Mouse (Mus musculus): Measurements from ENCODE around the gene Aamdc. TPM values are rescaled to one million over a fixed set of nuclear protein-coding genes. Genes with fewer than 3 reads are reported as not detected.

The Aamdc gene
- total and polyA plus RNA-seq, 3 experiments, result 16.6 to 20.2 TPM; not detected in 1

DNA sequence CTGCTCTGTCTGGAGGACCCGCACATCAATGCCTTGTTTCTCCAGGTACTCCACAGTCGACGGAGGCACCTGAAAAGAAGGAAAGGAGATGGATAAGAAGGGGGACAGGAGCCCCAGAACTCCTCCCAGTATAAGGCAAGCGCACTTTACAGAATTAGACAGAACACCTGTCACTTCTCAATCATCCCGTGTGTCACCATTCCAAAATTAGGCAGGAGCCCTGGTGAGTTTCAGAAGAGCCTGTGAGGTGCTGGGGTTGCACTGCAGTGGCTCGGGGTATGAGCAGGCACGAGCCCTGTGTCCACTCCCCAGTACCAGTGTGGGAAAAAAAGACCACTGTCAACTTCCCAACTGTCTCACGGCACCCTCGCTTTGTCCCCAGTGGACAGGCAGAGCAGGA is 28.6 kb downstream of the Aamdc start:
- no peak overlapping the region for H3K27ac ChIP-seq (ENCODE audit: control insufficient read depth, low read depth, low read length)
- no peaks in the 10 kb centered on the region for H3K27me3 ChIP-seq (ENCODE audit: control insufficient read depth in 1 of 2, insufficient read depth in 2 of 2, low read length in 2 of 2)
- H3K9ac ChIP-seq (ENCODE audit: control insufficient read depth, low read depth, low read length, poor library complexity, severe bottlenecking), result no peak overlapping the region
- TF ChIP-seq ETS1 (IDR thresholded peaks at IDR 0.05; ENCODE audit: low read depth, low read length) (no peak), ELF1 (IDR thresholded peaks at IDR 0.05; ENCODE audit: low read depth, low read length) (no peak), CHD1 (IDR thresholded peaks at IDR 0.05; ENCODE audit: low read depth, low read length) (no peak), POLR2AphosphoS5 (IDR thresholded peaks at IDR 0.05; ENCODE audit: borderline replicate concordance, low read depth, low read length) (no peak), CTCF (IDR thresholded peaks at IDR 0.05 in 2 of 3, conservative IDR thresholded peaks at IDR 0.05 in 1 of 3; ENCODE audit: control insufficient read depth in 1 of 3, insufficient read depth in 1 of 3, low read depth in 2 of 3, low read length in 3 of 3, poor library complexity in 1 of 3, severe bottlenecking in 1 of 3) (no peak), MXI1 (IDR thresholded peaks at IDR 0.05; ENCODE audit: low read depth, low read length) (no peak), JUND (IDR thresholded peaks at IDR 0.05; ENCODE audit: low read depth, low read length) (no peak)
- no peaks in the 10 kb centered on the region for H3K4me1 ChIP-seq (ENCODE audit: control insufficient read depth in 1 of 2, insufficient read depth in 2 of 2, low read length in 2 of 2)
- no peaks in the 10 kb centered on the region for H3K36me3 ChIP-seq (ENCODE audit: control insufficient read depth in 1 of 2, insufficient read depth in 2 of 2, low read length in 2 of 2)
- H3K4me3 ChIP-seq (ENCODE audit: control insufficient read depth in 1 of 2, insufficient read depth in 1 of 2, low read depth in 2 of 2, low read length in 2 of 2), result no peak overlapping the region
- H3K79me2 ChIP-seq (ENCODE audit: control insufficient read depth, insufficient read depth, low read length, poor library complexity), result no peaks in the 10 kb centered on the region
- DNase-seq (ENCODE audit: low read depth, low spot score), result no peak
- no peaks in the 10 kb centered on the region for H3K9me3 ChIP-seq (replicated peaks; ENCODE audit: insufficient read depth, low read length)

DNA sequence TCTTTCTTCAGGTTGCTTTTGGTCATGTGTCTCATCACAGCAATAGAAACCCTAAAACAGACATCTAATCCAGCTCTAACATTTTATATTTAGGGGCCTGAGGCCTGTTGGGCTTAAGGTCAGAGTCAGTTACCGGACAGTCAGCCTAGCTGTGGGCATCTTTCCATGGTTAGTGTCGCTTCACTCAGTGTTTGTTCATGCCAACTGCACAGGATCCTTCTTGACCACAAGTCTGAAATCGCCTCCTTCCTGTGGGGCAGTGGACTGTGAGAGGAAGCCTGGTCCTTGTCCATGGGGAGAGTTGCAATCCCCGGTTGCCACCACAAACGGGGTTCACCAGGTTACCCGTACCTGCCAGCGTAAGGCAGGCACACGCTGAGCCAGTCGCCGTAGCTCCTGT is 30.0 kb downstream of the Aamdc start:
- no peaks in the 10 kb centered on the region for H3K36me3 ChIP-seq (ENCODE audit: control insufficient read depth in 1 of 2, insufficient read depth in 2 of 2, low read length in 2 of 2)
- TF ChIP-seq RAD21 (IDR thresholded peaks at IDR 0.05; ENCODE audit: low read depth, low read length), result no peak
- TF ChIP-seq RCOR1 (IDR thresholded peaks at IDR 0.05; ENCODE audit: low read depth, low read length), result no peak
- TF ChIP-seq SIN3A (IDR thresholded peaks at IDR 0.05; ENCODE audit: low read length), result no peak
- no peak for TF ChIP-seq MAX (IDR thresholded peaks at IDR 0.05; ENCODE audit: low read length)
- TF ChIP-seq NELFE (IDR thresholded peaks at IDR 0.05; ENCODE audit: low read depth, low read length), result no peak
- no peak for TF ChIP-seq TCF12 (IDR thresholded peaks at IDR 0.05; ENCODE audit: low read depth, low read length)
- no peak overlapping the region for H3K4me3 ChIP-seq (ENCODE audit: control insufficient read depth in 1 of 2, insufficient read depth in 1 of 2, low read depth in 2 of 2, low read length in 2 of 2)
- H3K27me3 ChIP-seq (ENCODE audit: control insufficient read depth in 1 of 2, insufficient read depth in 2 of 2, low read length in 2 of 2), result no peaks in the 10 kb centered on the region
- no peaks in the 10 kb centered on the region for H3K79me2 ChIP-seq (ENCODE audit: control insufficient read depth, insufficient read depth, low read length, poor library complexity)
- no peaks in the 10 kb centered on the region for H3K4me1 ChIP-seq (ENCODE audit: control insufficient read depth in 1 of 2, insufficient read depth in 2 of 2, low read length in 2 of 2)
- DNase-seq (ENCODE audit: low read depth, low spot score), result no peak
- no peak overlapping the region for H3K27ac ChIP-seq (ENCODE audit: control insufficient read depth, low read depth, low read length)
- H3K9me3 ChIP-seq (replicated peaks; ENCODE audit: insufficient read depth, low read length), result no peaks in the 10 kb centered on the region
- H3K9ac ChIP-seq (ENCODE audit: control insufficient read depth, low read depth, low read length, poor library complexity, severe bottlenecking), result no peak overlapping the region

DNA sequence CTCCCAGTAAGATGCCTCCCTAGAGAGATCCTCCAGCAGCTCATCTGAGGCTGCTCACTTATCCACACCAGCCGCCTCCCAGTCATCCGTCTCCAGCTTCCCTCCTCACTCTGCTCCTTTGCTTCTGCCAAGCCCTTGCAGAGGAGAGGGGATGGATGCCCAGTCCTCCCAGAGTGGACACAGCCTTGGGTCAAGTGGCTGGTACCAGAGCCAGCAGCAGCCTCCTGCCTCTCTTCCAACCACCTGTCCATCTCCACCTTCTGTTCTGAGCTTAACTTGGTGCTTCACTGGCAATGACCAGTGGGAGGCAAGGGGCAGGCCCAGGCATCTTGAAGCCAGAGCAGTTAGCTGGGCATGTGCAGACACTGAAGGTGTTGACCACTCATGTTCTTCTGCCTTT is 32.8 kb downstream of the Aamdc start:
- Histone ChIP-seq H3K9ac (ENCODE audit: control insufficient read depth, low read depth, low read length, poor library complexity, severe bottlenecking) (no peak overlapping the region), H3K36me3 (ENCODE audit: control insufficient read depth in 1 of 2, insufficient read depth in 2 of 2, low read length in 2 of 2) (peaks cover 0 to 5% of the 10 kb centered on the region in 2 experiments; a peak in 2 of 4 replicates), H3K4me3 (ENCODE audit: control insufficient read depth in 1 of 2, insufficient read depth in 1 of 2, low read depth in 2 of 2, low read length in 2 of 2) (no peak overlapping the region), H3K4me1 (ENCODE audit: control insufficient read depth in 1 of 2, insufficient read depth in 2 of 2, low read length in 2 of 2) (no peaks in the 10 kb centered on the region), H3K27ac (ENCODE audit: control insufficient read depth, low read depth, low read length) (no peak overlapping the region), H3K79me2 (ENCODE audit: control insufficient read depth, insufficient read depth, low read length, poor library complexity) (no peaks in the 10 kb centered on the region), H3K27me3 (ENCODE audit: control insufficient read depth in 1 of 2, insufficient read depth in 2 of 2, low read length in 2 of 2) (no peaks in the 10 kb centered on the region), H3K9me3 (replicated peaks; ENCODE audit: insufficient read depth, low read length) (no peaks in the 10 kb centered on the region)
- TF ChIP-seq GABPA (IDR thresholded peaks at IDR 0.05; ENCODE audit: low read depth, low read length), result no peak
- TF ChIP-seq ZKSCAN1 (IDR thresholded peaks at IDR 0.05; ENCODE audit: low read depth, low read length), result no peak
- no peak for TF ChIP-seq KAT2A (conservative IDR thresholded peaks at IDR 0.05; ENCODE audit: low read depth, low read length)
- no peak for TF ChIP-seq TCF12 (IDR thresholded peaks at IDR 0.05; ENCODE audit: low read depth, low read length)
- no peak for TF ChIP-seq CTCF (IDR thresholded peaks at IDR 0.05 in 2 of 3, conservative IDR thresholded peaks at IDR 0.05 in 1 of 3; ENCODE audit: control insufficient read depth in 1 of 3, insufficient read depth in 1 of 3, low read depth in 2 of 3, low read length in 3 of 3, poor library complexity in 1 of 3, severe bottlenecking in 1 of 3)
- TF ChIP-seq RAD21 (IDR thresholded peaks at IDR 0.05; ENCODE audit: low read depth, low read length), result no peak
- TF ChIP-seq EP300 (IDR thresholded peaks at IDR 0.05; ENCODE audit: low read depth in 1 of 2, low read length in 2 of 2), result no peak
- TF ChIP-seq ZNF384 (IDR thresholded peaks at IDR 0.05; ENCODE audit: low read depth, low read length), result no peak
- no peak for TF ChIP-seq RCOR1 (IDR thresholded peaks at IDR 0.05; ENCODE audit: low read depth, low read length)
- no peak for TF ChIP-seq ELF1 (IDR thresholded peaks at IDR 0.05; ENCODE audit: low read depth, low read length)
- no peak for TF ChIP-seq NELFE (IDR thresholded peaks at IDR 0.05; ENCODE audit: low read depth, low read length)
- no peak for TF ChIP-seq TAL1 (IDR thresholded peaks at IDR 0.05; ENCODE audit: low read length)
- TF ChIP-seq JUND (IDR thresholded peaks at IDR 0.05; ENCODE audit: low read depth, low read length), result no peak
- DNase-seq (ENCODE audit: low read depth, low spot score), result no peak

Data from MEL (cell line).